In genomic region chr3:20254566-20255479, GRCm38 (mm10) we compare ENCODE assay signal across 10 mouse cellular contexts. TPM values are rescaled to one million over a fixed set of nuclear protein-coding genes. Genes with fewer than 3 reads are reported as not detected.
DNase-seq lines count a peak whose midpoint lies in the region; ATAC-seq lines count a peak whose summit lies in the region.
"Had no signal": no experiment of that assay in that cellular context is flagged by ENCODE, and none has a peak within 500 bp of the region (broad histone marks: within the 10 kb centered on the region; RNA-seq: fewer than 3 reads in every experiment).

No protein-coding gene starts in this region.

- H3K4me1 ChIP-seq in heart, embryonic 13.5 days = peaks cover 16% of the 10 kb centered on the region
- H3K4me1 ChIP-seq in heart, embryonic 11.5 days (ENCODE audit: control insufficient read depth, insufficient read depth, low read length) = 0 out of 2 replicates have a peak, but pooled peaks cover 2% of the 10 kb centered on the region
- H3K4me1 ChIP-seq: embryonic facial prominence, embryonic 15.5 days had no signal

- no peak for DNase-seq in heart, adult 11 months
- DNase-seq in 3T3-L1 (ENCODE audit: low read depth, low spot score) (peak; percentile 72), NIH3T3 (ENCODE audit: low read depth) (peak; percentile 75)
- DNase-seq in large intestine, adult 2 months (ENCODE audit: low read depth, low spot score) = peak; percentile 7
- no peak for DNase-seq in spleen, adult 12 weeks (ENCODE audit: low spot score)

- 0 out of 2 replicates have a peak overlapping the region, but pooled peaks have one; percentile 24 for H3K27ac ChIP-seq in heart, embryonic 13.5 days (replicated peaks)
- H3K27ac ChIP-seq in heart, embryonic 11.5 days (ENCODE audit: low read depth, low read length) = no peak overlapping the region
- H3K27ac ChIP-seq: embryonic facial prominence, embryonic 15.5 days had no signal

- H3K9me3 ChIP-seq in heart, embryonic 13.5 days = no peaks in the 10 kb centered on the region
- H3K9me3 ChIP-seq in heart, embryonic 11.5 days (replicated peaks; ENCODE audit: control insufficient read depth, low read length) = no peaks in the 10 kb centered on the region
- H3K9me3 ChIP-seq: embryonic facial prominence, embryonic 15.5 days had no signal

- no peaks in the 10 kb centered on the region for H3K36me3 ChIP-seq in heart, embryonic 13.5 days
- H3K36me3 ChIP-seq in heart, embryonic 11.5 days (ENCODE audit: control insufficient read depth, insufficient read depth, low read length) = no peaks in the 10 kb centered on the region
- H3K36me3 ChIP-seq: embryonic facial prominence, embryonic 15.5 days had no signal

- no peak for ATAC-seq in heart, embryonic 13.5 days (ENCODE audit: extremely low read depth, insufficient number of reproducible peaks, low FRiP score, low TSS enrichment)
- no peak for ATAC-seq in megakaryocyte-erythroid progenitor cell, adult 5-6 weeks (replicated peaks; ENCODE audit: low FRiP score, low TSS enrichment, poor library complexity, severe bottlenecking)
- no peak for ATAC-seq in heart, embryonic 11.5 days (replicated peaks; ENCODE audit: insufficient number of reproducible peaks, low FRiP score, low TSS enrichment)

- no peak overlapping the region for H3K4me3 ChIP-seq in heart, embryonic 13.5 days
- no peak overlapping the region for H3K4me3 ChIP-seq in heart, embryonic 11.5 days (ENCODE audit: low read depth, low read length)
- H3K4me3 ChIP-seq: embryonic facial prominence, embryonic 15.5 days had no signal

- no peak overlapping the region for H3K9ac ChIP-seq in heart, embryonic 13.5 days
- H3K9ac ChIP-seq in heart, embryonic 11.5 days (ENCODE audit: low read depth, low read length) = no peak overlapping the region
- H3K9ac ChIP-seq: embryonic facial prominence, embryonic 15.5 days had no signal

- no peak overlapping the region for H3K4me2 ChIP-seq in heart, embryonic 13.5 days
- H3K4me2 ChIP-seq in heart, embryonic 11.5 days = no peak overlapping the region
- H3K4me2 ChIP-seq: embryonic facial prominence, embryonic 15.5 days had no signal

- 22% methylated on average over 9 of the region's 9 CpGs for WGBS in heart, embryonic 13.5 days
- 33% methylated on average over 9 of the region's 9 CpGs for WGBS in large intestine, adult 2 months
- 24% methylated on average over 9 of the region's 9 CpGs for WGBS in heart, embryonic 11.5 days (ENCODE audit: insufficient replicate concordance)

- H3K27me3 ChIP-seq in heart, embryonic 13.5 days (replicated peaks) = no peaks in the 10 kb centered on the region
- no peaks in the 10 kb centered on the region for H3K27me3 ChIP-seq in heart, embryonic 11.5 days (ENCODE audit: control insufficient read depth, insufficient read depth, low read length)
- H3K27me3 ChIP-seq: embryonic facial prominence, embryonic 15.5 days had no signal

RNA-seq across cellular contexts. Expression of gene Cpa3, which starts 12.8 kb away (rescaled TPM):
- polyA plus RNA-seq in heart, embryonic 13.5 days (2015; fragmentation: Nextera tagmentation; extraction: Ambion mirVana) = 2.0 and 2.3 TPM in 2 replicates
- 0.09 and 0.70 TPM in 2 replicates for polyA plus RNA-seq in large intestine, adult 2 months (2012; rRNA removed)
- total RNA-seq in megakaryocyte-erythroid progenitor cell, adult 5-6 weeks (2014; fragmentation: Nextera tagmentation) = 6.0 and 7.8 TPM in 2 replicates
- 7.1 and 25.5 TPM in 2 replicates for total RNA-seq in megakaryocyte-erythroid progenitor cell, adult 5-6 weeks (2017)
- 0.15 and 0.46 TPM in 2 replicates for polyA plus RNA-seq in heart, embryonic 11.5 days (2014; fragmentation: Nextera tagmentation; extraction: Ambion mirVana)

RNA-seq across cellular contexts. Expression of gene Cpb1, which starts 20.7 kb away (rescaled TPM):
- polyA plus RNA-seq in heart, embryonic 13.5 days (2015; fragmentation: Nextera tagmentation; extraction: Ambion mirVana) = 0.25 and 0.29 TPM in 2 replicates
- 0.14 TPM in 2 replicates for polyA plus RNA-seq in large intestine, adult 2 months (2012; rRNA removed)
- not detected in 2 replicates for total RNA-seq in megakaryocyte-erythroid progenitor cell, adult 5-6 weeks (2014; fragmentation: Nextera tagmentation)
- not detected in 2 replicates for total RNA-seq in megakaryocyte-erythroid progenitor cell, adult 5-6 weeks (2017)
- polyA plus RNA-seq in heart, embryonic 11.5 days (2014; fragmentation: Nextera tagmentation; extraction: Ambion mirVana) = not detected in 2 replicates
- polyA plus RNA-seq: hindbrain, embryonic 11.5 days had no signal

Comparison
In these comparisons a context has a peak if more than half of its experiments do, and no peak if none do; other contexts are left out.
1. DNase-seq: peak in 3T3-L1 (single experiment), NIH3T3 (single experiment) and large intestine, adult 2 months (single experiment); none in heart, adult 11 months (single experiment) and spleen, adult 12 weeks (single experiment).